Mouse (Mus musculus) 3T3-L1 (cell line): ENCODE measurements at regions not wholly inside any gene's neighbourhood (a gene's known extent, or its start where the extent isn't known, plus 50 kb on each side); places are given as distances from the start of the nearest gene placed in this dataset.

Experiments used
- DNase-seq: peaks from one replicate; pipeline ENCODE4 v3.0.0-alpha.2; 2015; ENCODE audit warnings: low read depth, low spot score

DNA sequence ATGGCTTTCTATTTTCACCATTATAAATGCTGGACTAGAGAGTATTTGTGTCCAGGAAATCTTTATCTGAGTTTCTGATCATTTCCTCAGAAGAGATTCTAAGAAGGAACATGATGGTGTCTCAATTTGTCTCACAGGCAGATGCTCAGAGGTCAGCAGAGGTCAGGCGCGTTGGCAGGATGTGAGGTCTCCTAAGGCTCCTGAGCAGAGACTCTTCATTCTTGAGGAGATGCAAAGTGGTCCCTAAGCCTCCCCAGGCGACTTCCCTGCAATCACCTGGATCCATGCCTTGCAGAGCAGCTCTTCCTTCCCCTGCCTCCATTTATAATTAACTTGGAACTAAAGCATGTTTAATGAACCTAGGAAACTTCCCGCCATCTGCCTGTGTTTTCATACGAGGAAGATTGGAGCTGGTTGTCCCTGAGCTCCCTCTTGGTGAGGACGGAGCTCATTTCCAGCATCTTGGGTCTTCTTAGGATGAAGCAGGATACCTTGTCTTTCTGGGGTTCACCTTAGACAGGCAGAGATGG, 71.8 kb downstream of the Arf2 start:
- no peak for DNase-seq

DNA sequence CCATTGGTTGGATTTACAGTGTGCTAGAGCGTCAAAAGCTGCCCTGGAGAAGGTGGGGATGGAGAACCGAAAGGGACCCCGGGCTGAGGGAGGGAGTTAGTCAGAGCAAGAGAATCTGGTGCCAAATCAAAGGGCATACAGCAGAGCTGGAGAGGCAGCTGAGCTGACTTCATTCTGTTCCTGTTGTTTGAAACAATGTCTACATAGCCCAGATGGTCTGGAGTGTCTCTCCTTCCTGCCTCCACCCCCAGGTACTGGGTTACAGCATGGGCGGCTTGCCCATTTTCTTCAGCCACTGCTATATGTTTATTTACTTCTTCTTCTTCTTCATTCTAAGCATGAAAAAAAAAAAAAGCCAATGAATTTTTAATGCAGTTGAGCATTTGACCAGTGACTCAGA, 78.7 kb downstream of the Arf2 start:
- DNase-seq = peak; percentile 14

DNA sequence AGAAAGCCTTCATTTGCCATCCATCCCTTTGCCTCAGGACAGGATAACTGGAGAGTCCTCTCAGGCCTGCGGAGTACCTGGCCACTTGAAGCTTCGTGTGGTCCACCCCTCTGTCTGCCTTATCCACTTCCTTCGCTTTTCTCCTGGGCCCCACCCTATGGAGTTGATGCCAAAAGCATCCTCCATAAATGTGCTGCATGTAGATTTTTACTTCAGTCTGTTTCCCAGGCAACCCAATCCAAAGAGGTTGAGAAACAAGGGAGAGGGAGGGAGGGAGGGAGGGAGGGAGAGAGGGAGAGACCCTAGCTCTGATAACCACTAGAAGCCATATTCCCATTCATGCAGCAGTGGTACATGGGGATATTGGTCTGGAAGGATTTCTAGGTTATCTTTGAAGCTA, 80.7 kb upstream of the Crhr1 start:
- DNase-seq = no peak

DNA sequence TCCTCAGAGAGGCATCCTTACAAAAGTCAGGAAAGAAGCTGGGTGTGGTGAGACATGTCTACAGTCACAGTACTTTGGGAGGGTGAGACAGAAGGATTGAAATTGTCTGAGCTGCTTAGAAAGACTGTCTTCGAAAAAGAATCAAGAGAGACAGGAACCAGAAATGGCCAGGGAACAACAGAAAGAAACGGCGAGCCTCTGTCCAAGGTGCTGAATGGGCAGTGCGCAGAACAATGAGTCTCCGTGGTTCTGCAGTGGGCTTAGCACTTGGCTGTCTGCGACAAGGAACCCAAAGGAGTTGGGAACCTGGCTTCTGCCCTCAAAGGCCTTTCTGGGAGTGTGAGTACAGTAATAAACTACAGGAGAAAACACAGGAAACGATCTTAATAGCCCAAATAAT, 79.4 kb upstream of the Crhr1 start:
- peak; percentile 53 for DNase-seq

DNA sequence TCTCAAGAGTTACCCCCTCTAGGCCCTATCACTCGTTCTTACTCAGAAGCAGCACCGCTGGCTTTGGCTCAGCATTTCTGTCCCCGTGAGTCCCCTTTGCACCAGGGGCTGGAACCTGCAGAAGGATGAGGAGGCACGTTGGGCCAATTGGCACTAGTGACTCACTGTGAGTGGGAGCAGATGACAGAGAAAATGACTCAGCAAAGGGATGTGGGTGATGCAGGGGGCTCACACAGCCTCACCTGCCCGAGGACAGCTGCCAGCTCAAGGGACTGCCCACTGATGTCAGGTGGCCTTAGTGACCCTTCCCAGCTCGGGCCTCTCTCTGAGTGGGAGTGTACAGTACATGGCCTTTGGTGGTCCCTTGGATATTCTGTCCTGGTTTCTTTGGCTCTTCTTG, 76.7 kb upstream of the Crhr1 start:
- no peak for DNase-seq

DNA sequence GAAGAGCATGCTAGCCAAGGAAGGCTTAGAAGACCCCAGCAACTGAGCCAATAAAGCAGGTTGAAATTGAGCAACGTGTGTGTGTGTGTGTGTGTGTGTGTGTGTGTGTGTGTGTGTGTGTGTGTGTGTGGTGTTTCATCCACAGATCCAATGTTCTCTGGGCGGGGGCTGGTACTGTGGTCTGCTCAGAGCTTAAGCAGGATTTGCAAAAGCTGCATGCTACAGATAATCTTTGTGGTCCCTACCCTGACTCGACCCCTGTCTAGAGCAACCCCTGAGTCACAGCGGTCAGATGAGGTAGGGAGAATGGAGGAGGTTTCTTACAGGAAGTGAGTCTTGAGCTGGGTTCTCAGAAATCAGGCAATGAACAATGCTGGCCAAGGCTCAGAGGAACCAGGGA, 75.6 kb upstream of the Crhr1 start:
- peak; percentile 7 for DNase-seq

DNA sequence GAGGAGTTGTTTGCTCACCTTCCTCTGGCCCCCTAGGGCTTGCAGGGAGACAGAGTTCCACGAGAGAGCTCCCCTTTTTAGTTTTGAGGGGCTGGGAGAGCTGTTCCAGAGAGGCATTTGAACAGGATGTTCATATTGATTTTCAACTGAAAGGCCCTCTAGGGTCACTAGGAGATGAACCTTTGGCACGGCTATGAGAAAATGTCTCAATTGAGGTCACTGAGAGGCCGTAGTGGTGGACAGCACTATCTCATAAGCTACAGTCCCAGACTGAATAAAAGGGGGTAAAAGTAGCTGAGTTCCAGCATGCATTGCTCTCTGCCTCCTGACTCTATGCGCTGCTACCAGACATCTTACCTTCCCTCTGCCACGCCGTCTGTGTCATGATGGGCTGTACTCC, 74.1 kb upstream of the Crhr1 start:
- DNase-seq = no peak

DNA sequence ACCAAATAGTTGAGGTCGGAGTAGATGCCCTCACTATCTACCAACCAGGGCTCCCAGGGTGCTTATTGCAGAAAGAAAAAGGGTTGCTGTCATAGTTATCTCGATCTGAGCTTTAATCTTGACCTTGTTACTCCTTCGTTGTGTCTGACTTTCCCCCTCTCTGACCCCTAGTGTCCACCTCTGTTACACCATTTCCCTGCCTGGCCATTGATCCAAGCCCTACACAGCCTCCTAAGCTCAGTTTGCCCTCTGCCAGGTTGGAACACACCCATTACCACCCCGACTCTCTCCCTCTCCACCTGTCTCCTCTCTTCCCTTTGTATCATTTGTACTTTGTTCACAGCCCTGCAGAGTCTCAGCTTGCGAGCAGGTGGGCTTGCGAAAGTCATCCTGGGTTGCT, 73.6 kb upstream of the Crhr1 start:
- no peak for DNase-seq

DNA sequence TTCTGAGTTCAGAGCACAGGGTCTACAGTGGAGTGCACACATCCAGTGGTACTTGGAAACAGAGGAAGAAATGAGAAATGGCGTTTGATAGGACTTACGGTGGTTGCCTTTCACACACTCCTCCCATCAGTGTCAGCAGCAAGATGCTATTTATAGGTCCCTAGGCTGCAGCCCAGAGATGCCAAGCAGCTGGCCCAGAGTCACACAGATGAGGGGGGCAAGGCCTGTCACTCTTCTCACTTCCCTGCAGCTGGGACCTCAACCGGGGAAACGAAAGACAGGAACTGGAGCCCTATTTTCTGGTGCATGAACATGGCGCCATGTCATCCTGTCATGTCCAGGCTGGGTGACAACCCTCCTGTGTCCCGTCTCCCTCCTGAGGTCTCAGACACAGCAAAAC, 71.3 kb upstream of the Crhr1 start:
- no peak for DNase-seq

DNA sequence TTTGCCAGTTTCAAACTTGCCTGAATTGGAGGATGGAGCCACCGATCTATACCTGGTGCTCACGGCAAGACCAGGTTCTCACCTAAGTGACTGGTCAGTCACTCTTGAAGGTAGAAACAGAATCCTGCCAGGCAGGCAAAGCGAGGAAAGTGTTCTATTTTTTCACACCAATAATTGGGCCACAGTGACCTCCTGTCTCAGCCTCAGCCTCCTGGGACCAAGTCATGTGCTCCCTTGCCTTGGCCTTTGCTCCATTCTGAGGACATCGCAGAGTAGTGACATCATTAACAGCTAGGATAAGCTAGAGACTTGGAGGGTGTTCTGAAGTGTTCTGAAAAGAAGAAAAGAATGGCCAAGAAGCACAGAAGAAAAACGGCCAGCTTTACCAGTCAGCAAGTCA, 67.5 kb upstream of the Crhr1 start:
- no peak for DNase-seq

DNA sequence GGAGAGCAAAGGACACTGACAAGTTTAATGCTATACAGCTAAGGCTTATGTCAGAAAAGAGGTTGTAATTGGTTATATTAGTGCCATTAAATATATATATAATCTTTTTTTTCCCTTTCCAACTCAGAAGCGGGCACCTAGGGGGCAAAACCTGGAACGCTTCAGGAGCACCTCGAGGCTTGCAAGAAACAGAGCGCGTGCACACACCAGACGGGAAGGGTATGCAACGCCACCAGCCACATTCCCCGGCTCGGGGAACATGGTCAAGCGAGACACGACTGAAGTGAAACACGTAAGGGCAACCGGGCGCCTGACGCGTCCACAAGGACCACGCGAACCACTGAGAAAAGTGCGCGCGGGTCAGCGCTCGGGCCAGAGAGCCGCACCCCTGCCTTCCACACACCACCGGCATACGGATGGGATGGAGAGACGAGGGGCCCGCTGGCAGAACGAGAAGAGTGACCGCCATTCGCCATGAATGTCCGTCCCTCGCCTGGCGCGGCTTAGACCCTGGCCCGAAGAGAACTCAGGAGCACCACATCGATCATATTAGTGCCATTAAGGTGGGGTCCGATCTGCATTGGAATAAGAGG, 60.0 kb upstream of the Crhr1 start:
- DNase-seq = no peak

DNA sequence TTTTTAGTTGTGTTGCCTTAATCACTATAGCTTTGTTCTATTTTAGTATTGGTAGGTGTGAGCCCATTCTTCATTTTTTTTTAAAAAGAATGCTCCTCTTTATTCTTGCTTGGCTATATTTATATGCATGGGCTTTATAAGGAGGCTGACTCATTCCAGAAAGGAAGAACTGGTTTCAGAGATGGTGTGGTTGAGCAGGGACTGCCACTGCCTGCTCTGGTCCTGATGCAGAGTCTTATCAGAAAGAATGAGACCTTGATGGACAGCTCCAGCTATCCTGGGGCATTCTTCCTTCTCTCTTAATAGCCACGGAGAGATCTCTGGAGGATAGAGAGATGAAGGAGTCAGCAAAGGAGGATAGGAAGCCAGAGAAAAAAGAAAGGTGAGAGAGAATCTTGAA, 57.9 kb upstream of the Crhr1 start:
- no peak for DNase-seq

DNA sequence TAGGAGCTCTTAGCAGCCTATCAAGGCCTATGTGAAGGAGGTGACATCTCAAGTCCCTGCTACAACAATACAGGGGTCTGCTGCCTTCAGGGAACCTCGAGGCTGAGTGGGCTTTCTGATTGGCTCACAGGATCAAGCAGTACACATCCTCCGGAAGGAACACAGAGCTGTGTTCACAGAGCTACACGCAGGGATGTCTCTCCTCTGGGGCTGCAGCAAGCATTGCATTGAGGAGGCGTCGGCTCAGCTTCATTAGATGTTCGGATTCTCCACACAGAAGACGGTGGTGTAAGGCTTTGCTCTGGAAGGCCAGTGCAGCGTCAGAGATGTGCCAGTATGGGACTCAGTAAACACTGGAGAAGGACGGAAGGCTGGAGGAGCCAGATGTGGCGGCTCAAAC, 57.3 kb upstream of the Crhr1 start:
- DNase-seq = no peak

DNA sequence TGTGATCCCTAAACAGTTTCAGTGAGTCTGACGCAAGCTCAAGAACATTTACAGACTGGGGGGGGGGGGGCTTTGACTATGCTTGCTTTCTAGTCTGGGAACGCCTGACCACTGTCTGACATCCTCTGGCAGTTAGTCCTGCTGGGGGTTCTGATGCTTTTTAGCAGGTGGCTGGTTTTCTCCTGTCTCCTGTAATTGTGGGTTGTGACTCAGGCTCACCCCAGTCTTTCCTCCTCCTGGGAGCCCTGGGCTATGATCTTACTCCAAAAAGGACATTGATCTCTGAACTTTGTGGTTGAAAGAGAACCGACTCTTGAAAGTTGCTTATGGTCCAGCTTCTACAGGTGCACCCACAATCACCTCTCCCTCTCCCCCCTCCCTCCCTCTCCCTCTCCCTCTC, 50.6 kb upstream of the Crhr1 start:
- no peak for DNase-seq
